Mouse (Mus musculus) hindbrain, embryonic 13.5 days (tissue): ENCODE data around the gene Dcdc2c. TPM values are rescaled to one million over a fixed set of nuclear protein-coding genes. Genes with fewer than 3 reads are reported as not detected.

ENCODE experiments used
- ATAC-seq: fragments of 200-750 bp; cut with Nextera tagmentation; 2 replicates; pipeline ENCODE4 v1.8.0; 2017; ENCODE audit warnings: moderate TSS enrichment; ENCODE audit not compliant: low FRiP score
- H3K27ac ChIP-seq: fragments of 300-500 bp; sonication (generic); 2 replicates; pipeline ENCODE4 v1.5.1; 2015; ENCODE audit warnings: inconsistent platforms, mild to moderate bottlenecking, moderate library complexity
- H3K27me3 ChIP-seq: fragments of 300-500 bp; sonication (generic); 2 replicates; pipeline ENCODE4 v1.6.1; 2015; ENCODE audit warnings: mild to moderate bottlenecking, inconsistent platforms
- H3K36me3 ChIP-seq: fragments of 300-500 bp; sonication (generic); 2 replicates; pipeline ENCODE4 v1.6.1; 2015; ENCODE audit warnings: mild to moderate bottlenecking, inconsistent platforms
- H3K4me1 ChIP-seq: fragments of 300-500 bp; sonication (generic); replicated peaks from 2 replicates; pipeline ENCODE4 v1.6.1; 2015; ENCODE audit warnings: inconsistent platforms
- H3K4me2 ChIP-seq: fragments of 300-500 bp; sonication (generic); 2 replicates; pipeline ENCODE4 v1.6.1; 2015; ENCODE audit warnings: inconsistent platforms, mild to moderate bottlenecking, moderate library complexity
- H3K4me3 ChIP-seq: fragments of 300-500 bp; sonication (generic); 2 replicates; pipeline ENCODE4 v1.5.1; 2015; ENCODE audit warnings: mild to moderate bottlenecking, inconsistent platforms
- H3K9ac ChIP-seq: fragments of 300-500 bp; sonication (generic); 2 replicates; pipeline ENCODE4 v1.6.1; 2015; ENCODE audit warnings: mild to moderate bottlenecking, inconsistent platforms
- H3K9me3 ChIP-seq: fragments of 300-500 bp; sonication (generic); 2 replicates; pipeline ENCODE4 v1.6.1; 2016; ENCODE audit warnings: inconsistent platforms
- WGBS: fragments of 180-500 bp; shearing (Covaris S2); methylation state at CpG from one replicate; pipeline ENCODE4 v1.1.7; 2015; 5-methylcytosine and 5-hydroxymethylcytosine counted together
- polyA plus RNA-seq: library from polyadenylated mRNA; unstranded; fragments of >200 nt; fragmentation: Nextera tagmentation; extraction: Ambion mirVana; gene quantifications from 2 replicates; pipeline ENCODE4 v1.2.1, GENCODE M21; 2015

The Dcdc2c gene
- polyA plus RNA-seq, 1 experiment from 2014 or later, result 0.30 TPM

DNA sequence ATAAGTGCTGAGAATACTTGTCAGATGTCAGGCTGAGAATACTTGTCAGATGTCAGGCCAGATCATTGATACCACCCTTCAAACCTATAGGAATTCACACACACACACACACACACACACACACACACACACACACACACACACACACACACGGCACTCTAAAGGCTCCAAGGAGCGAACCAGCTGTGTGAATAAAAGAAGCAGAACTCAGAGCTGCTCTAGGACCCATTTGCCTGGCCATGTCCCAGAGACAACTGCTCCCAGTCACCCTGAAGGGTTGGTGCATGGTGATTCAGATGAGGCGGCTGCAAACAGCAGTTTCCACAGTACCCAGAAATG, 119.5 kb downstream of the Dcdc2c start:
- H3K4me3 ChIP-seq, result no peak overlapping the region
- H3K36me3 ChIP-seq, result no peaks in the 10 kb centered on the region
- H3K27me3 ChIP-seq, result no peaks in the 10 kb centered on the region
- 74% methylated on average over 3 of the region's 3 CpGs for WGBS
- no peak for ATAC-seq
- H3K4me1 ChIP-seq, result peaks cover 12% of the 10 kb centered on the region
- H3K27ac ChIP-seq, result peak overlapping the region; percentile 60; the same call in 1 of the 2 replicates
- no peak overlapping the region for H3K4me2 ChIP-seq
- no peaks in the 10 kb centered on the region for H3K9me3 ChIP-seq
- no peak overlapping the region for H3K9ac ChIP-seq

DNA sequence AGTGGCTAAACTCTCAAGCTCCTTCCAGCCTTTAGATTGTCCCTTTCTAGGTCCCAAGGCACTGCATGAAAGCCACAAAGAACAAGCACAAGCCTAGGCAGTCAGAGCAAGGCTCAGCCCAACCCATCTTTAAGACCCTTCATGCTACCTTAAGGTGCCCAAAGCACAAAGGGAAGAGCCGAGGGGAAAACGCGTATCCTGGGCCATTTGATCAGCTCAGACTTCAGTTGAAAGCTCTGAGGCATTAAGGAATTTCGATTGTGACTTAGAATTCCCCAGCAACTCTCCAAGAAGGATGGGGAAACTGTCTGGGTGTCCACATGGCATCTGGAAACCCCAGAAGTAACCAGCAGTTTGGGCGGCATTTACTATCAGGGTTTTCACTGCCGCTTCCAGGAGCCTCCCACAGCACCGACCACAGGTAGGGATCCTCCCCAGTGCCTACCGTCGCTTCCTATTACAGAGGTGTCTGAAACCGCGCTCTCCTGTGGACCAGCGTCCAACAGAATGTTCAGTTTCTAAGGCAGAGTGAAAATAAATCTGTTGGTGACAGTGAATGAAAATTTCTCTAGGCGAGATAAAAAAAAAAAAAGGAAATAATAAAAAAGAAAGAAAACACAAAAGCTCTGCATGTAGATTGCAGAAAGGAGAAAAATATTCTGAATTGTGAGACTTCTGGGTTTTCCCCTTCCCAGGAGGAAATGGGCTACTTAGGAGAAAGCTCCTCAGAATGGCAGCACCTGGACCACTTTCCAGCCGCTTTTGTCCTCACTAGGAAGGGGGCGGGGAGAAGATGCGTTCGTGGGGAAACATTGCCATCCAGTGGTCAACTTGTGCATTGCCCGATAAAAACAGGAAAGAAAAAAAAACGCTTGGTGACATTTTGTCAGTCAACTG, 120.1 kb downstream of the Dcdc2c start:
- 7% methylated on average over 19 of the region's 19 CpGs for WGBS
- Histone ChIP-seq H3K4me2 (peak overlapping the region; percentile 58), H3K4me1 (peaks cover 12% of the 10 kb centered on the region), H3K27ac (peak overlapping the region; percentile 94), H3K27me3 (no peaks in the 10 kb centered on the region), H3K9ac (peak overlapping the region; percentile 70), H3K4me3 (peak overlapping the region; percentile 39), H3K9me3 (no peaks in the 10 kb centered on the region), H3K36me3 (no peaks in the 10 kb centered on the region)
- peak; percentile 77 for ATAC-seq

DNA sequence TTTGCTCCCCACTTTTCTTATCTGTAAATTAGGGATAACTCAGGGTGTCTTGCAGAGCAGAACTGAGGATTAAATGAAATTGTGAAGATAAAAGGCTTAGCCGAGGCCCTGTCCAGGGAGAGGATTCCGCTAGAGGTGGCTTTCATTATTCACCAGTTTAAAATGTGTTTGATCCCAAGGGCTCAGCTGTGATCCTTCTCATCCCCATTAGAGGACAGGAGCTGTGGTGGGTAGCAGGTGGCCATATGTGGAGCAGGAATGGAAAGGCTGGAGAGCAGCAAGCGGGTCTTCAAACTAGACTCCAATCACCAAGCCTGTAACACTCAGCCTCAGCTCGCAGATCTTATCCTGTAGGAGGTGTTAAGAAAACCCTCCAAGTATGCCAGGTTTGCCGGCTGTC, 122.3 kb downstream of the Dcdc2c start:
- Histone ChIP-seq H3K27me3 (no peaks in the 10 kb centered on the region), H3K27ac (no peak overlapping the region), H3K4me1 (peaks cover 12% of the 10 kb centered on the region), H3K36me3 (no peaks in the 10 kb centered on the region), H3K9ac (no peak overlapping the region), H3K9me3 (no peaks in the 10 kb centered on the region), H3K4me2 (no peak overlapping the region), H3K4me3 (no peak overlapping the region)
- WGBS, result 90% methylated on average over 5 of the region's 5 CpGs
- no peak for ATAC-seq

DNA sequence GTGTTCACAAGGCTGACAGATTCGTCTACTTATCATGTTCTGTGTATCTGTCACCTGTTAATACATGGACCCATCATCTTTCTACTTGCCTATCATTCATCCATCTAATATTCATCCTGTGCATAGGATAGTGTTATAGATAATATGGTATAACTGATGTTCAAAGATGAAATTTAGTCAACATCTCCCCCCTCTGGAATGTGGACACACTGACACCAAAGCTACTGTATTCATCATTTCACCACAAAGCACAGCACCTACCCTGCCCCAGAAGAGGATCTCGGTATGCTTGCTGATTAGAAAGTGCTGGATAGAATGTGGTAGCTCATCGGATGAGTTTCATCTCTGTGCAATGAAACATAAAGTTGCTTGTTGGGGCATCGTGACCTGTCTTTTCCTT, 135.2 kb downstream of the Dcdc2c start:
- WGBS, result 88% methylated on average over 4 of the region's 4 CpGs
- Histone ChIP-seq H3K27ac (no peak overlapping the region), H3K4me3 (no peak overlapping the region), H3K27me3 (no peaks in the 10 kb centered on the region), H3K4me1 (no peaks in the 10 kb centered on the region), H3K9me3 (0 out of 2 replicates have a peak, but pooled peaks cover under 1% of the 10 kb centered on the region), H3K4me2 (no peak overlapping the region), H3K9ac (no peak overlapping the region), H3K36me3 (no peaks in the 10 kb centered on the region)
- ATAC-seq, result no peak

DNA sequence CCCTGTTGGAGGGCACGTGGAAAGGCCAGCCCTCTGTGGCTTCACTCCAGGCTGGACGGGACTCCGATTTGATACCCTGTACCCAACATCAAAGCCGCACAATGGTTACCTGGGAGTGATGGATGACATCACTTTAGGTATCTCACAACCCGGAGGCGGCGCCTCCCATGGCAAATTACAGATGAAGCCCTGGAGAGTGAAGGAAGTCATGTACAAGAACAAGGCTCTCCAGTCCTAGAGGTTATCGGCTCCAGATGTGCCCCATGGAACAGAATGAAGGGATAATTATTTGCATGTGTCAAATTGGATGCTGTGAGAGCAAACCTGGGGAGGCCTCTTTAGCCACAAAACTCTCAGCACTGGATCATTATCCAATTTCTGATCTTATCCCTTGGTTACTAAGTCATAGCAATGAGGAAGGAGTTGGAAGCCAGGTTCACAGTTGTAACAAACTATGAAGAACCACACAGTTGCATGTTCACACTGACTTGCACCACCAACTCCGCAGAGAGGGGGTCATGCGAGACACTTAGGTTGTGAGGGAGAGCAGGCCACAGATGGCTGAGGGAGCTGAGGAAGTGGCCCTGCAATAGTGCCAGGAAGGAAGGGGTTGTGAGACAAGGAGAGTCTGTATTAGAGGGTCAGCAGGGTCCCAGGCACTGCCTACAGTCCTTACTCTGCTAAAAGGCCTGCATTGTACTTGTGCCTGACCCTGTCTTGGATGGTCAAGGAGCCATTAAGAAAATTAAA, 144.4 kb downstream of the Dcdc2c start:
- WGBS, result 86% methylated on average over 10 of the region's 10 CpGs
- Histone ChIP-seq H3K36me3 (no peaks in the 10 kb centered on the region), H3K4me2 (no peak overlapping the region), H3K27me3 (peaks cover 6% of the 10 kb centered on the region; the same call in 1 of the 2 replicates), H3K9ac (no peak overlapping the region), H3K27ac (no peak overlapping the region), H3K4me3 (no peak overlapping the region), H3K9me3 (peaks cover 13% of the 10 kb centered on the region; the same call in 1 of the 2 replicates), H3K4me1 (no peaks in the 10 kb centered on the region)
- no peak for ATAC-seq

DNA sequence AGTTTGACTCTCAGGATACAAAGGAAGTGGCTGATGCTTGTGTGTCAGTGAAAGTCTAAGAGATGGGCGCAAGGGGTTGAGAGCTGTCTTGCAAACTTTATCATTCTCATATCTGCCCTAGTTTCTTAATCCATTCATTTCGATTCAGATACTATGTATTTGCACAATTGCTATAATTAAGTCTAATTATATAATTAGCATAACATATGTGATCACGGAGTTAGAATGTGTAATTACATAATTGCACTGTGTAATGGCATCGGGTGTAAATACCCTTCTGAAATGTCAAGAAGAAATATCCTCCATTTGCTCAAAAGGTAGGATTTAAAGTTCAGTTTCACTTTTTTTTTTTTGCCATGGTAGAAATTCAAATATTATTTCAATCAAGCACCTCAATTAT, 149.9 kb downstream of the Dcdc2c start:
- Histone ChIP-seq H3K27ac (peak overlapping the region; percentile 55; the same call in 1 of the 2 replicates), H3K4me1 (peaks cover 11% of the 10 kb centered on the region), H3K27me3 (peaks cover 12% of the 10 kb centered on the region), H3K4me2 (no peak overlapping the region), H3K9me3 (no peaks in the 10 kb centered on the region), H3K9ac (no peak overlapping the region), H3K36me3 (no peaks in the 10 kb centered on the region), H3K4me3 (no peak overlapping the region)
- 68% methylated on average over 4 of the region's 4 CpGs for WGBS
- no peak for ATAC-seq

DNA sequence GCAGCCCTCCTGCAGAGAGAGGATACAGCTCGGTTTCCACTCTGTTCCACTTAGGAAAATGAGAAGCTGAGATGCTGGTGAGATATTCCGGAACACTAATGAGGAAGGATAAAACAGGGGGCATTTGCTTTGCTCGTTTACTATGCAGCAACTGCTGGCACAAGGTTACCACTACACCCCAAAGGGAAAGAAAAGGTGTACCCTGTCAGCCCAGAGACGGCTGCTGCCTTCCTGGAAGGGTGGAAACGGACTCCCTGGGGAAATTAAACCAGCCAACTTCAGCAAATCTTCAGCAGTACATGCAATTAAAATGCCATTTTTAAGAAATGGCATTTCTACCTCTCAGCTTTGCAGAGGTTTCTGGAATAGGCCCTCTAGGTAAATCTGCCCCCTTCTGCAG, 150.8 kb downstream of the Dcdc2c start:
- Histone ChIP-seq H3K27me3 (peaks cover 15% of the 10 kb centered on the region), H3K36me3 (no peaks in the 10 kb centered on the region), H3K4me3 (no peak overlapping the region), H3K9me3 (no peaks in the 10 kb centered on the region), H3K4me1 (peaks cover 11% of the 10 kb centered on the region), H3K4me2 (no peak overlapping the region), H3K9ac (no peak overlapping the region), H3K27ac (peak overlapping the region; percentile 75)
- ATAC-seq, result no peak
- 53% methylated on average over 5 of the region's 5 CpGs for WGBS

DNA sequence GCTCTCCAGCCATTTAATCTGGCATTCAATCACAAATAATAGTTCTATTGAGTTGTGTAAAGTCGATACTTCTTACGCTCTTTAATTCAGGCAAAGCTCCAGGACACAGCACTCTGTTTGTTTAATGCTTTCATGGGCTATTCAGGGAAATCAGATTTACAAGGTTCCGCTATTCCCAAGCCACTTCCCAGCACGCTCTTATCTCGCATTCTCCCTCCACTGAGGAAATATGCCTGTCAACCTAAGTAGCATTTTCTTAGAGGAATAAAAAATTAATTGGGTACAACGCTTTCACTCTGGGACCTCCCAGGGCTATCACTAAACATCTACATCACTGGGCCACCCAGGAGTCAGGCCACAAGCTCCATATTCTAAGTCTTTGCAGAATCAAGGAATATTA, 160.1 kb downstream of the Dcdc2c start:
- no peak overlapping the region for H3K4me3 ChIP-seq
- peaks cover 52% of the 10 kb centered on the region for H3K27me3 ChIP-seq
- H3K27ac ChIP-seq, result no peak overlapping the region
- peaks cover 6% of the 10 kb centered on the region; the same call in 1 of the 2 replicates for H3K9me3 ChIP-seq
- H3K9ac ChIP-seq, result no peak overlapping the region
- no peak overlapping the region for H3K4me2 ChIP-seq
- peak; percentile 49; the same call in 1 of the 2 replicates for ATAC-seq
- 18% methylated on average over 6 of the region's 6 CpGs for WGBS
- H3K36me3 ChIP-seq, result no peaks in the 10 kb centered on the region
- H3K4me1 ChIP-seq, result peaks cover 8% of the 10 kb centered on the region

Other genes starting within 250 kb of the Dcdc2c start
- 0.27 TPM in 1 of 2 replicates, not detected in the other for gene Allc, start 30.1 kb upstream of the Dcdc2c start, polyA plus RNA-seq
- gene Colec11, start 71.0 kb upstream of the Dcdc2c start, polyA plus RNA-seq, result 1.1 and 1.5 TPM in 2 replicates
- 522 and 548 TPM in 2 replicates for gene Rps7, start 83.6 kb upstream of the Dcdc2c start, polyA plus RNA-seq
- gene Rnaseh1, start 97.2 kb upstream of the Dcdc2c start, polyA plus RNA-seq, result 22.5 and 27.1 TPM in 2 replicates
- gene Adi1, start 122.8 kb upstream of the Dcdc2c start, polyA plus RNA-seq, result 31.5 and 33.7 TPM in 2 replicates
- gene Trappc12, start 198.1 kb upstream of the Dcdc2c start, polyA plus RNA-seq, result 41.9 and 44.0 TPM in 2 replicates
- gene Eipr1, start 199.4 kb upstream of the Dcdc2c start, polyA plus RNA-seq, result 69.7 and 76.9 TPM in 2 replicates